In genomic region chr10:79151602-79152001, GRCm38 (mm10) we compare ENCODE assay signal across 47 mouse cellular contexts. TPM values are rescaled to one million over a fixed set of nuclear protein-coding genes. Genes with fewer than 3 reads are reported as not detected.
"Had no signal": no experiment of that assay in that cellular context is flagged by ENCODE, and none has a peak within 500 bp of the region (broad histone marks: within the 10 kb centered on the region; RNA-seq: fewer than 3 reads in every experiment).

No protein-coding gene starts in this region.

- H3K27ac ChIP-seq: limb, embryonic 10.5 days; limb, embryonic 12.5 days; limb, embryonic 13.5 days; limb, embryonic 15.5 days; liver, embryonic 12.5 days; liver, embryonic 13.5 days; liver, embryonic 14.5 days; liver, embryonic 15.5 days; lung, embryonic 15.5 days; macrophage; midbrain, embryonic 10.5 days; midbrain, embryonic 12.5 days; midbrain, embryonic 13.5 days; midbrain, embryonic 15.5 days; neural tube, embryonic 12.5 days had no signal

- H3K36me3 ChIP-seq: limb, embryonic 10.5 days; limb, embryonic 12.5 days; limb, embryonic 13.5 days; limb, embryonic 15.5 days; liver, embryonic 12.5 days; liver, embryonic 13.5 days; liver, embryonic 15.5 days; lung, embryonic 15.5 days; midbrain, embryonic 10.5 days; midbrain, embryonic 12.5 days; midbrain, embryonic 13.5 days; midbrain, embryonic 15.5 days; neural tube, embryonic 12.5 days had no signal

- H3K9ac ChIP-seq: limb, embryonic 12.5 days; limb, embryonic 13.5 days; limb, embryonic 15.5 days; liver, embryonic 12.5 days; liver, embryonic 13.5 days; liver, embryonic 14.5 days; liver, embryonic 15.5 days; liver, postnatal 0 days; lung, embryonic 14.5 days; lung, embryonic 15.5 days; midbrain, embryonic 12.5 days; midbrain, embryonic 13.5 days; midbrain, embryonic 15.5 days; neural tube, embryonic 12.5 days had no signal

- ATAC-seq: liver, embryonic 12.5 days; liver, postnatal 0 days; lung, postnatal 0 days; midbrain, embryonic 13.5 days; midbrain, embryonic 15.5 days; midbrain, embryonic 16.5 days had no signal

- H3K9me3 ChIP-seq: limb, embryonic 10.5 days; limb, embryonic 13.5 days; limb, embryonic 15.5 days; liver, embryonic 13.5 days; liver, embryonic 15.5 days; lung, embryonic 15.5 days; midbrain, embryonic 10.5 days; midbrain, embryonic 12.5 days; midbrain, embryonic 13.5 days; midbrain, embryonic 15.5 days; neural tube, embryonic 12.5 days had no signal

- DNase-seq: left cerebral cortex, postnatal 4 days; liver; liver, embryonic 13.5 days; liver, postnatal 0 days; lung, adult 18-20 months; lung, adult 2 months; lung, embryonic 14.5 days; lung, postnatal 10 days; lung, postnatal 14 days; lung, postnatal 36 days; lung, postnatal 4 days; midbrain, embryonic 14.5 days had no signal

- H3K4me1 ChIP-seq: limb, embryonic 10.5 days; limb, embryonic 12.5 days; limb, embryonic 13.5 days; limb, embryonic 15.5 days; liver, embryonic 12.5 days; liver, embryonic 13.5 days; liver, embryonic 15.5 days; lung, embryonic 15.5 days; megakaryocyte, embryonic 14.5 days; midbrain, embryonic 10.5 days; midbrain, embryonic 12.5 days; midbrain, embryonic 13.5 days; midbrain, embryonic 15.5 days; neural tube, embryonic 12.5 days had no signal

- H3K4me2 ChIP-seq: limb, embryonic 12.5 days; limb, embryonic 13.5 days; limb, embryonic 15.5 days; liver, embryonic 11.5 days; liver, embryonic 12.5 days; liver, embryonic 13.5 days; liver, embryonic 15.5 days; lung, embryonic 14.5 days; lung, embryonic 15.5 days; midbrain, embryonic 11.5 days; midbrain, embryonic 12.5 days; midbrain, embryonic 13.5 days; midbrain, embryonic 15.5 days; neural tube, embryonic 12.5 days had no signal

- H3K4me3 ChIP-seq: limb, embryonic 10.5 days; limb, embryonic 12.5 days; limb, embryonic 13.5 days; limb, embryonic 15.5 days; liver, embryonic 12.5 days; liver, embryonic 13.5 days; liver, embryonic 15.5 days; lung, embryonic 15.5 days; megakaryocyte, embryonic 14.5 days; midbrain, embryonic 10.5 days; midbrain, embryonic 12.5 days; midbrain, embryonic 13.5 days; midbrain, embryonic 15.5 days; myocyte; neural tube, embryonic 12.5 days had no signal

- H3K27me3 ChIP-seq: limb, embryonic 12.5 days; limb, embryonic 13.5 days; limb, embryonic 15.5 days; liver, embryonic 12.5 days; liver, embryonic 13.5 days; liver, embryonic 15.5 days; lung, embryonic 15.5 days; megakaryocyte, embryonic 14.5 days; midbrain, embryonic 12.5 days; midbrain, embryonic 13.5 days; midbrain, embryonic 15.5 days; neural tube, embryonic 12.5 days had no signal

RNA-seq across cellular contexts. Expression of gene Vmn2r80, which starts 3.0 kb away (rescaled TPM):
- total RNA-seq: left cerebral cortex, postnatal 10 days; left cerebral cortex, postnatal 14 days; left cerebral cortex, postnatal 25 days; left cerebral cortex, postnatal 36 days; left cerebral cortex, postnatal 4 days; liver, adult 2 months; megakaryocyte progenitor cell, adult 5-6 weeks; megakaryocyte, adult 5-6 weeks; megakaryocyte-erythroid progenitor cell, adult 5-6 weeks; midbrain, postnatal 0 days; monocyte, adult 5-6 weeks had no signal
- polyA plus RNA-seq: limb, embryonic 10.5 days; limb, embryonic 11.5 days; limb, embryonic 12.5 days; limb, embryonic 13.5 days; limb, embryonic 14.5 days; limb, embryonic 15.5 days; liver, adult 2 months; liver, embryonic 11.5 days; liver, embryonic 12.5 days; liver, embryonic 13.5 days; liver, embryonic 14.5 days; liver, embryonic 15.5 days; liver, embryonic 16.5 days; liver, postnatal 0 days; lung, adult 2 months; lung, embryonic 14.5 days; lung, embryonic 15.5 days; lung, embryonic 16.5 days; lung, postnatal 0 days; macrophage; midbrain, embryonic 10.5 days; midbrain, embryonic 11.5 days; midbrain, embryonic 12.5 days; midbrain, embryonic 13.5 days; midbrain, embryonic 14.5 days; midbrain, embryonic 15.5 days; midbrain, embryonic 16.5 days; midbrain, postnatal 0 days; myocyte; neural tube, embryonic 11.5 days; neural tube, embryonic 12.5 days had no signal
